Mouse (Mus musculus) bone marrow, adult 2 months (tissue): ENCODE data around the gene Gm11011. TPM values are rescaled to one million over a fixed set of nuclear protein-coding genes. Genes with fewer than 3 reads are reported as not detected.
"Not testable (repeated sequence)": the region's sequence is repeated elsewhere in the genome, so short reads cannot be mapped to it uniquely, and the experiment has no call there.

Experiments used
- H3K27ac ChIP-seq: fragments of 200-500 bp; 2 replicates; pipeline ENCODE4 v1.5.1; 2012; ENCODE audit warnings: low read depth, mild to moderate bottlenecking, control low read depth, inconsistent platforms, low read length; ENCODE audit not compliant: control insufficient read depth, poor library complexity, insufficient read depth
- H3K4me1 ChIP-seq: fragments of 200-500 bp; 2 replicates; pipeline ENCODE4 v1.6.1; 2011; ENCODE audit warnings: low read length; ENCODE audit not compliant: control insufficient read depth, insufficient read depth
- H3K4me3 ChIP-seq: fragments of 200-500 bp; replicated peaks from 2 replicates; pipeline ENCODE3; 2011; ENCODE audit warnings: mild to moderate bottlenecking, low read depth, low read length, control low read depth; ENCODE audit not compliant: control insufficient read depth
- CTCF ChIP-seq: fragments of 200-500 bp; IDR thresholded peaks from 2 replicates; pipeline ENCODE4 v1.5.1; 2011; ENCODE audit warnings: low read length, control low read depth; ENCODE audit not compliant: control insufficient read depth, insufficient read depth
- POLR2A ChIP-seq: fragments of 200-500 bp; IDR thresholded peaks from 2 replicates; pipeline ENCODE4 v1.6.1; 2011; ENCODE audit warnings: low read depth, mild to moderate bottlenecking, control low read depth, low read length, borderline replicate concordance; ENCODE audit not compliant: control insufficient read depth
- WGBS: fragments of 180-500 bp; shearing (Covaris S2); methylation state at CpG from one replicate; pipeline ENCODE4 v1.1.7; 2018; 5-methylcytosine and 5-hydroxymethylcytosine counted together
- polyA plus RNA-seq: library from polyadenylated mRNA; stranded (reverse); fragments of >200 nt; gene quantifications from 2 replicates; pipeline ENCODE4 v1.2.4, GENCODE M21; 2011; ENCODE audit warnings: low replicate concordance; ENCODE audit not compliant: missing spikeins, insufficient read depth, insufficient read length

Gm11011 gene
- not detected in 2 replicates for polyA plus RNA-seq

- not testable (repeated sequence) for H3K4me1 ChIP-seq, H3K27ac ChIP-seq, H3K4me3 ChIP-seq
Measured at GRCm38 (mm10) chr2:169587645-169588044, at the start of gene Gm11011. Gene Gm11011, minus strand, starts transcription at chr2:169587745.

- Histone ChIP-seq H3K27ac (no peak overlapping the region), H3K4me3 (no peak overlapping the region), H3K4me1 (no peaks in the 10 kb centered on the region)
- 79% methylated on average over 4 of the region's 4 CpGs for WGBS
- TF ChIP-seq CTCF (no peak), POLR2A (no peak)
Measured at GRCm38 (mm10) chr2:169636414-169636813, 48.9 kb upstream of the Gm11011 start.

GRCm38 (mm10) chr2:169635428-169635827, 47.9 kb upstream of the Gm11011 start:
- WGBS, result 69% methylated on average over 7 of the region's 7 CpGs
- Histone ChIP-seq H3K4me3 (no peak overlapping the region), H3K27ac (no peak overlapping the region), H3K4me1 (peaks cover 2% of the 10 kb centered on the region; the same call in 1 of the 2 replicates)
- TF ChIP-seq POLR2A, result no peak
- no peak for TF ChIP-seq CTCF

- H3K27ac ChIP-seq, result no peak overlapping the region
- no peak overlapping the region for H3K4me3 ChIP-seq
- H3K4me1 ChIP-seq, result peaks cover 2% of the 10 kb centered on the region; the same call in 1 of the 2 replicates
- TF ChIP-seq POLR2A, result no peak
- TF ChIP-seq CTCF, result no peak
- 51% methylated on average over 17 of the region's 17 CpGs for WGBS
Measured at GRCm38 (mm10) chr2:169634619-169635382, 47.3 kb upstream of the Gm11011 start.

GRCm38 (mm10) chr2:169633491-169634289, 46.1 kb upstream of the Gm11011 start:
- no peak overlapping the region; the same call in 1 of the 2 replicates for H3K27ac ChIP-seq
- H3K4me1 ChIP-seq, result peaks cover 2% of the 10 kb centered on the region; the same call in 1 of the 2 replicates
- TF ChIP-seq CTCF (no peak), POLR2A (no peak)
- 1% methylated on average over 38 of the region's 38 CpGs for WGBS
- no peak overlapping the region for H3K4me3 ChIP-seq

GRCm38 (mm10) chr2:169632338-169633151, 45.0 kb upstream of the Gm11011 start, which contains the start of gene Tshz2:
Gene Tshz2, plus strand, starts transcription at chr2:169633013.
- peaks cover 2% of the 10 kb centered on the region; the same call in 1 of the 2 replicates for H3K4me1 ChIP-seq
- TF ChIP-seq CTCF, result no peak
- no peak for TF ChIP-seq POLR2A
- H3K27ac ChIP-seq, result no peak within 1 kb of the TSS; the same call in 1 of the 2 replicates
- H3K4me3 ChIP-seq, result no peak within 1 kb of the TSS
- WGBS, result 2% methylated on average over 21 of the region's 22 CpGs

- Histone ChIP-seq H3K27ac (no peak overlapping the region), H3K4me1 (peaks cover 2% of the 10 kb centered on the region; the same call in 1 of the 2 replicates), H3K4me3 (no peak overlapping the region)
- TF ChIP-seq POLR2A, result no peak
- no peak for TF ChIP-seq CTCF
- 76% methylated on average over 3 of the region's 3 CpGs for WGBS
Measured at GRCm38 (mm10) chr2:169630070-169630469, 42.5 kb upstream of the Gm11011 start.

- Histone ChIP-seq H3K4me1 (no peaks in the 10 kb centered on the region), H3K4me3 (no peak overlapping the region), H3K27ac (no peak overlapping the region)
- no peak for TF ChIP-seq CTCF
- WGBS, result 41% methylated on average over 15 of the region's 15 CpGs
Measured at GRCm38 (mm10) chr2:169621201-169621710, 33.7 kb upstream of the Gm11011 start.
